Mouse (Mus musculus) liver, embryonic 11.5 days (tissue): Measurements from ENCODE around the gene Kcnh4. TPM values are rescaled to one million over a fixed set of nuclear protein-coding genes. Genes with fewer than 3 reads are reported as not detected.

Experiments
- ATAC-seq: fragments of 200-750 bp; cut with Nextera tagmentation; replicated peaks from 2 replicates; pipeline ENCODE4 v1.8.0; 2017; ENCODE audit warnings: moderate number of reproducible peaks, mild to moderate bottlenecking, moderate TSS enrichment, moderate library complexity; ENCODE audit not compliant: low FRiP score
- DNase-seq: peaks from one replicate; pipeline ENCODE4 v3.0.0-alpha.2; 2017; ENCODE audit warnings: low spot score
- H3K27ac ChIP-seq: fragments of 300-500 bp; sonication (generic); 2 replicates; pipeline ENCODE4 v1.5.1; 2014; ENCODE audit warnings: mild to moderate bottlenecking, low read depth, low read length, control low read depth
- H3K27me3 ChIP-seq: fragments of 300-500 bp; sonication (generic); replicated peaks from 2 replicates; pipeline ENCODE4 v1.6.1; 2014; ENCODE audit warnings: low read length, mixed read lengths; ENCODE audit not compliant: control insufficient read depth, insufficient read depth
- H3K36me3 ChIP-seq: fragments of 300-500 bp; sonication (generic); 2 replicates; pipeline ENCODE4 v1.6.1; 2014; ENCODE audit warnings: mild to moderate bottlenecking, low read length, moderate library complexity, mixed read lengths; ENCODE audit not compliant: control insufficient read depth, insufficient read depth
- H3K4me1 ChIP-seq: fragments of 300-500 bp; sonication (generic); replicated peaks from 2 replicates; pipeline ENCODE4 v1.6.1; 2014; ENCODE audit warnings: low read length, mixed read lengths; ENCODE audit not compliant: control insufficient read depth, insufficient read depth
- H3K4me2 ChIP-seq: fragments of 300-500 bp; sonication (generic); 2 replicates; pipeline ENCODE4 v1.6.1; 2014; ENCODE audit warnings: mild to moderate bottlenecking, control low read depth, moderate library complexity
- H3K4me3 ChIP-seq: fragments of 300-500 bp; sonication (generic); 2 replicates; pipeline ENCODE4 v1.5.1; 2014; ENCODE audit warnings: low read depth, low read length, control low read depth
- H3K9ac ChIP-seq: fragments of 300-500 bp; sonication (generic); 2 replicates; pipeline ENCODE4 v1.6.1; 2014; ENCODE audit warnings: low read depth, low read length, control low read depth
- H3K9me3 ChIP-seq: fragments of 300-500 bp; sonication (generic); 2 replicates; pipeline ENCODE4 v1.6.1; 2016; ENCODE audit warnings: low read length, inconsistent platforms, mixed read lengths; ENCODE audit not compliant: control insufficient read depth
- WGBS: fragments of 180-500 bp; shearing (Covaris S2); extraction: QIAGEN DNeasy Blood & Tissue Kit; methylation state at CpG from one replicate; pipeline ENCODE4 v1.1.7; 2014; 5-methylcytosine and 5-hydroxymethylcytosine counted together
- polyA plus RNA-seq: library from polyadenylated mRNA; unstranded; fragments of >200 nt; fragmentation: Nextera tagmentation; extraction: Ambion mirVana; gene quantifications from 2 replicates; pipeline ENCODE4 v1.2.1, GENCODE M21; 2014

Gene Kcnh4
- polyA plus RNA-seq, 1 experiment from 2014 or later, result not detected

DNA sequence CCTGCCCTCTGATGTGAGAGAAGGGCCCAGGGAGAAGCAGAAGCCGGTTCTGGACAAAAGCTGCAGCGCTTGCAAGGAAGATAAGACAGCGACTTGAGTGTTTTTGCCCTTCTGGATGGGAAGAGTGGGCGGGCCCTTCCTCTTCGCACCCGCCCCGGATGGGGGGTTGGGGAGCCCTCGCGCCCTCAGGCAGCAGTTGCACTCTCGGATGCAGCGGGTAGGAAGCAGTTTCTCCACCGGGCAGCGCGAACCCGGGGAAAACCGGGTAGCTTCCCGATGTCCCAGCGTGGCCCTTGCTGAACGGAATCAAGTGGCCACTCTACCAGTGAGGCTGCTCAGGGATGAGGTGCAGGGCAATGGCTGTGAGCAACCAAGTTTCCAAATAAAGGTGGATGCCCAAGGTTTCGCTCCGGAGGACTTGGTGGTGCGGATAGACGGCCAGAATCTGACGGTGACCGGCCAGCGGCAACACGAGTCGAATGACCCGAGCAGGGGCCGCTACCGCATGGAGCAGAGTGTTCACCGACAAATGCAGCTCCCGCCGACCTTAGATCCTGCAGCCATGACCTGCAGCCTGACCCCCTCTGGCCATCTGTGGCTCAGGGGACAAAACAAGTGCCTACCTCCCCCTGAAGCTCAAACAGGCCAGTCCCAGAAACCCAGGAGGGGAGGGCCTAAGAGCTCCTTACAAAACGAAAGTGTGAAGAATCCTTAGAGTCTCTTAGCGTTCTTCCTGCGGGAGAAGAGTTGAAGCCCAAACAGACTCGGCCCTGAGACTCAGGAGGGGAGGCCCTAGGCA is 45.8 kb downstream of the Kcnh4 start, which contains the start of gene Hspb9:
Gene Hspb9 (plus strand): TSS at position 116 of the 799 bp plus-strand sequence.
- Histone ChIP-seq H3K4me1 (peaks cover 33% of the 10 kb centered on the region), H3K4me3 (peak within 1 kb of the TSS; percentile 48), H3K4me2 (peak within 1 kb of the TSS; percentile 95), H3K9ac (peak within 1 kb of the TSS; percentile 98), H3K27ac (peak within 1 kb of the TSS; percentile 88), H3K36me3 (peaks cover 36% of the 10 kb centered on the region), H3K27me3 (no peaks in the 10 kb centered on the region), H3K9me3 (no peaks in the 10 kb centered on the region)
- 3% methylated on average over 38 of the region's 38 CpGs for WGBS
- DNase-seq, result peak; percentile 86
- ATAC-seq, result peak; percentile 73

DNA sequence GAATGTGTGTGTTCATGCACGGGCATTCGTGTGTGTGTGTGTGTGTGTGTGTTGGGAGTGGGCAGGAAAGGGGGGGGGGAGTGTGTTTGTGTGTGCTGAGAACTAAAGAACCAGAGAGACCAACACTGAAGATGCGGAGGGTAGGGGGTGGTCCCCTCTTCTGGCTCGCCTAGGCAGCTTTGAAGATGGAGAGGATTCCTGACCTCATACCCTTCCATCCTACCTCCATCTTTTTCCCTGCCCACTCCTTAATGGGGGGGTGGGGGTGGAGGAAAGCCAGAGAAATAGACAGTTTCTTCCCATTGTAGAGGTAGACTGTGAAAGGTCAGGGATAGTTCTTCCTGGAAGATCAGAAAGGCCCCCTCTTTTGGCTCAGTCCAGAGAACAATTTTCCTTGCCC is 46.6 kb downstream of the Kcnh4 start:
- Histone ChIP-seq H3K27ac (peak overlapping the region; percentile 88), H3K4me3 (peak overlapping the region; percentile 48; the same call in 1 of the 2 replicates), H3K4me2 (peak overlapping the region; percentile 95), H3K27me3 (no peaks in the 10 kb centered on the region), H3K36me3 (peaks cover 35% of the 10 kb centered on the region), H3K9me3 (no peaks in the 10 kb centered on the region), H3K4me1 (peaks cover 33% of the 10 kb centered on the region), H3K9ac (peak overlapping the region; percentile 68; the same call in 1 of the 2 replicates)
- no peak for ATAC-seq
- WGBS, result 59% methylated on average over 4 of the region's 4 CpGs
- no peak for DNase-seq

DNA sequence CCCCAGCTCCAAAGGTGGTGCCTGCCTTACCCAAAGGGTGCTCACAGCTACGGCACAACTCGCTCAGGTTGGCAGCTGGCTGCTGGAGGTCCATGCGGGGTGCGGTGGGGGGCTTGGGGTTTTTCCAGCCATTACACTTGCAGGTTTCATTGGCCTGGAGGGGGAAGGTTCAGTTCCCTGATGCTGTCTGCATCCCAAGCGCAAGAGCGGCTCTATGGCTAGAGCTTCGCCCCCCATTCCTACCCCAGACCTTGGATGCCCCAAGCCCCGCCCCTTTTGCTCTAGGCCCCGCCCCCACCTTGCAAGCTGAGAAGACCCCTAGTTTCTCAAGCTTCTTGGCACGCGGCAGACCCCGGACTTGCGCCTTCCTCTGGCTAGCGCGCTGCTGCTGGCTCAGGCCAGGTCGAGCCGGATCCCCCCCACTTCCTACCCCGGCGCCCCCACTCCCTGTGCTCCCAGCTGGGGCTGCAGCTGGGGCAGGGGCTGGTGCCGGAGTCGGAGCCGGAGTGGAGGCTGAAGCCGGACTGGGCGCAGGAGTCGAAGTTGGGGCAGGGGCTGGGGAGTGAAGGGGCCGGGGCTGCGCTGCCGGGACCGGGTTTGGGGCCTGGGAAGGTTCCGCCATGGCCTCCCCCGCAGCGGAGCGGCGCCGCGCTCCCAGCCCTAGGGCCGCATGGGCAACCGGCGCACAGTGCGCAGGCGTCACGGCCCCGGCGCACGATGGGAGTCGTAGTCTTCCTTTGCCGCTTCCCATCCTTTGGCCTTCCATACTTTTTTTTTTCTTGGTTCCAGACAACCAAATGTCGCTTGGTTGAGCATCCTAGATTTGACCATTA is 47.7 kb downstream of the Kcnh4 start, which contains the start of gene Kat2a:
Gene Kat2a (minus strand): TSS at position 683 of the 833 bp plus-strand sequence.
- Histone ChIP-seq H3K27me3 (no peaks in the 10 kb centered on the region), H3K27ac (peak within 1 kb of the TSS; percentile 88), H3K4me3 (peak within 1 kb of the TSS; percentile 77), H3K9me3 (no peaks in the 10 kb centered on the region), H3K4me1 (peaks cover 33% of the 10 kb centered on the region), H3K9ac (peak within 1 kb of the TSS; percentile 98), H3K36me3 (peaks cover 39% of the 10 kb centered on the region), H3K4me2 (peak within 1 kb of the TSS; percentile 95)
- 2% methylated on average over 45 of the region's 48 CpGs for WGBS
- DNase-seq, result peak; percentile 80
- peak; percentile 76 for ATAC-seq

DNA sequence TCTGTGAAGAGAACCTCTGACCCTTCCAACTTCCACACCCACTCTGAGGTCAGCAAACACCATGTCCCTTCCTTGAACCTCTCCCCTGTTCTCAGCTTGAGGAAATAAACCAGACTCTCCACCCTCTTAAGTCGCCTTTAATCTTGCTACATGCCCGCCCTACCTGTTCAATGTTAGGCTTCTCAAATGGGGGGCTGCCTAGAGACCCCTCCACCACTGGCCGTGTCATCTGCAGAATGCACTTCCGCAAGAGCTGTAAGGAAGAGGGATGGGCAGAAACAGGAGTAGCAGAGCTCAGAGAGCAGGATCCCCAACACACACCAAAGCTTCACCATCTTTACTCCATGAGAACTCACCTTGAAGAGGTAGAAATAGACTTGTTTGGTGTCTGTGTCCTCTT is 48.8 kb downstream of the Kcnh4 start:
- no peak overlapping the region for H3K4me3 ChIP-seq
- peak overlapping the region; percentile 98 for H3K9ac ChIP-seq
- H3K27me3 ChIP-seq, result no peaks in the 10 kb centered on the region
- DNase-seq, result no peak
- ATAC-seq, result no peak
- H3K4me2 ChIP-seq, result peak overlapping the region; percentile 81
- H3K9me3 ChIP-seq, result no peaks in the 10 kb centered on the region
- no peak overlapping the region for H3K27ac ChIP-seq
- peaks cover 33% of the 10 kb centered on the region for H3K4me1 ChIP-seq
- 85% methylated on average over 4 of the region's 4 CpGs for WGBS
- peaks cover 44% of the 10 kb centered on the region for H3K36me3 ChIP-seq

DNA sequence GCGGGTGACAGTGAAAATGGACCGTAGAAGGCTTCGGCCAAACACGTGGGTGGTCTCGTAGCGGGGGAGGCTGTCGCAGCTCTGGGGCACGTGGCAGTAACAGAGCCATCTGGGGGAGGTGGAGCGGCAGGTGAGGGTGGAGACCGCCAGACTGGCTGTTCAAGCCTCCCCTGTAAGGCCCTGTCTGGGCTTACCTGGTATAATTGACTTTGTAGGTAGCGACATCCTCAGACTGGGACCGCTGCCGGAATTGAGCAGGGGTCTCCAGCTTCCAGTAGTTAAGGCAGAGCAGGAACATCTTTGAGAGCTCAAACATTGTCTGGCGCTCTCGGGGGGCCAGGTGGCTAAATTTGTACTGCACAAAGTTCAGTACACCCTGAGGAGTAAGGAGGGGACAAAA is 49.2 kb downstream of the Kcnh4 start:
- Histone ChIP-seq H3K36me3 (peaks cover 40% of the 10 kb centered on the region), H3K9ac (no peak overlapping the region), H3K9me3 (no peaks in the 10 kb centered on the region), H3K4me2 (no peak overlapping the region), H3K4me1 (peaks cover 33% of the 10 kb centered on the region), H3K27ac (no peak overlapping the region), H3K27me3 (no peaks in the 10 kb centered on the region), H3K4me3 (no peak overlapping the region)
- ATAC-seq, result no peak
- DNase-seq, result no peak
- 93% methylated on average over 15 of the region's 15 CpGs for WGBS

DNA sequence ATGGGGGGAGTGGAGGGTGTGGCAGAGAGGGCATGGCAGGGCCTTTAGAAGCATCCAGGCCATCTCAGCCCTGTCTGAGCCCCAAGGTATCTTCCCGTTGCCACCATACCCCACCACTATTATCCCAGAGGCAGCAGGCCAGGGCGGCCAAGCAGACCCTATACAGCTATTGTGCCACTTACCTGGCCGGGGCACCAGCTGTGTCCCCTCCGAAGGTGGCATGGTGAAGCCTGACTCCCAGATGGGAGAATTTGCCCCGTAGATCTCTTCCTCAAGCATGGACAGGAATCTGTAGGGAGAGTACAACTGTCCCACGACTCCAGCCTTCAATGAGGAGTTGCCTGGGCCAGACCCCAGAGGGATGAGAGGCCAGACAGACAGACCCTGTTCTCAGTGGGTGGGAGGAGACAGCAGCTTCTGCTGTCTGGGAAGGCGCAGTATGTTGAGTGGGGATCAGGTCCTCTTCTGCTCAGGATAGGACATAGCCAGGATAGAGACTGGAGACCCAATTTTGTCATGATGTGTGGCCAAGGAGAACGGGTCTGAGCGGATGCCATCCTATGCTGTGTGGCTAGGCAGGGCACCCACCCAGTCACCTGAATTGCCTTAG is 50.4 kb downstream of the Kcnh4 start:
- ATAC-seq, result no peak
- H3K36me3 ChIP-seq, result peaks cover 37% of the 10 kb centered on the region; the same call in 1 of the 2 replicates

DNA sequence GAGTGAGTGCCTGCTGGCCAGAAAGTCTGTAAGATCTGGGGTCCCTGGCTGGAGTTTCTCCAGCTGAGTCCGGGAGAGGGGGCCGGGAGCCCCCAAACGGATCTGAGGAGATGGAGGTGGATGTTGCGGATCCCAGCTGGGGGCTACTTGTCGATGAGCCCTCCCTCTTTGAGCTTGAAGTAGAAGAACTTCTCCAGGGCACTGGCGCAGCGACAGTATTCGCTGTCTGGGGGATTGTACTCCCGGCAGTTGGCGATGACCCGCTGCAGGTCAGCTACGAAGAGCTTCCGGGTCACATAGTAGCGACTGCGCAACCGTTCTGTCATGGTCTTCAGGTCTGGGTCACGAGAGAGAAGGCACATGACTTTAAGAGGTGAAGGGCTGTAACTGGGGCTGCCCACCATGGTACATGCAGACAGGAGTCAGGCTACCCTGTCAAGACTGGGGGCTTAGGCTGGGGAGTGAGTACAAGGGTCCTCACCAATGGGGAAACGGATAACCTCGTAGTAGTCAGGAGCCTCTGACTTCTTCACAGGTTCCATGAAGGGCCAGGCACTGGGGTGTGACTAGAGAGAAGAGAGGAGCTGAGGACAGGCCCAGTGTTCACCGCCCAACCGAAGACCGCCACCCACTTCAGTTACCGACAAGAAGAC is 54.5 kb downstream of the Kcnh4 start:
- H3K4me1 ChIP-seq, result peaks cover 12% of the 10 kb centered on the region
- no peak overlapping the region for H3K4me3 ChIP-seq
- H3K4me2 ChIP-seq, result no peak overlapping the region
- ATAC-seq, result no peak
- peaks cover 33% of the 10 kb centered on the region; the same call in 1 of the 2 replicates for H3K36me3 ChIP-seq
- DNase-seq, result no peak
- H3K9ac ChIP-seq, result no peak overlapping the region
- no peaks in the 10 kb centered on the region for H3K27me3 ChIP-seq
- no peaks in the 10 kb centered on the region for H3K9me3 ChIP-seq
- no peak overlapping the region for H3K27ac ChIP-seq
- 91% methylated on average over 23 of the region's 23 CpGs for WGBS

More for the DNA sequence above, 50.4 kb downstream of the Kcnh4 start:
- H3K4me1 ChIP-seq, result peaks cover 27% of the 10 kb centered on the region
- no peak overlapping the region for H3K4me3 ChIP-seq
- H3K4me2 ChIP-seq, result no peak overlapping the region
- DNase-seq, result no peak
- 92% methylated on average over 9 of the region's 9 CpGs for WGBS
- no peaks in the 10 kb centered on the region for H3K27me3 ChIP-seq
- no peak overlapping the region for H3K27ac ChIP-seq
- no peaks in the 10 kb centered on the region for H3K9me3 ChIP-seq
- H3K9ac ChIP-seq, result no peak overlapping the region
